Mouse (Mus musculus): ENCODE data around the gene Slc12a7. TPM values are rescaled to one million over a fixed set of nuclear protein-coding genes. Genes with fewer than 3 reads are reported as not detected.

The Slc12a7 gene
- polyA plus RNA-seq, 1 experiment from 2014 or later: 14.7 TPM

GRCm38 (mm10) chr13:73836491-73836890, 103.6 kb downstream of the Slc12a7 start:
- H3K9me3 ChIP-seq (replicated peaks; ENCODE audit: low read length): no peaks in the 10 kb centered on the region
- H3K36me3 ChIP-seq (ENCODE audit: insufficient read depth, low read length): no peaks in the 10 kb centered on the region
- no peak overlapping the region for H3K4me3 ChIP-seq (replicated peaks; ENCODE audit: low read depth, low read length)
- TF ChIP-seq CTCF (IDR thresholded peaks at IDR 0.05; ENCODE audit: low read depth): no peak
- H3K9ac ChIP-seq (ENCODE audit: low read depth, low read length): no peak overlapping the region
- DNase-seq (ENCODE audit: low spot score) (no peak), ATAC-seq (replicated peaks; ENCODE audit: low FRiP score, low read depth) (no peak)
- WGBS: 71% methylated on average over 6 of the region's 6 CpGs
- H3K27me3 ChIP-seq (ENCODE audit: insufficient read depth, low read length): no peaks in the 10 kb centered on the region
- H3K27ac ChIP-seq: no peak overlapping the region
- H3K4me1 ChIP-seq (replicated peaks; ENCODE audit: insufficient read depth, low read length): no peaks in the 10 kb centered on the region
- no peak overlapping the region for H3K4me2 ChIP-seq (ENCODE audit: low read length)

- Histone ChIP-seq H3K36me3 (ENCODE audit: insufficient read depth, low read length) (no peaks in the 10 kb centered on the region), H3K27me3 (ENCODE audit: insufficient read depth, low read length) (no peaks in the 10 kb centered on the region), H3K9ac (ENCODE audit: low read depth, low read length) (no peak overlapping the region), H3K27ac (no peak overlapping the region), H3K4me1 (replicated peaks; ENCODE audit: insufficient read depth, low read length) (no peaks in the 10 kb centered on the region), H3K4me2 (ENCODE audit: low read length) (no peak overlapping the region), H3K4me3 (replicated peaks; ENCODE audit: low read depth, low read length) (no peak overlapping the region), H3K9me3 (replicated peaks; ENCODE audit: low read length) (no peaks in the 10 kb centered on the region)
- WGBS: 63% methylated on average over 8 of the region's 8 CpGs
- ATAC-seq (replicated peaks; ENCODE audit: low FRiP score, low read depth) (0 out of 2 replicates have a peak, but pooled peaks have one; percentile 33), DNase-seq (ENCODE audit: low spot score) (peak; percentile 4)
- TF ChIP-seq CTCF (IDR thresholded peaks at IDR 0.05; ENCODE audit: low read depth): no peak
Observed at GRCm38 (mm10) chr13:73837708-73838107, 104.8 kb downstream of the Slc12a7 start.

- Histone ChIP-seq H3K4me3 (replicated peaks; ENCODE audit: low read depth, low read length) (no peak overlapping the region), H3K36me3 (ENCODE audit: insufficient read depth, low read length) (no peaks in the 10 kb centered on the region), H3K9me3 (replicated peaks; ENCODE audit: low read length) (no peaks in the 10 kb centered on the region), H3K27me3 (ENCODE audit: insufficient read depth, low read length) (no peaks in the 10 kb centered on the region), H3K9ac (ENCODE audit: low read depth, low read length) (no peak overlapping the region), H3K4me2 (ENCODE audit: low read length) (no peak overlapping the region), H3K27ac (no peak overlapping the region), H3K4me1 (replicated peaks; ENCODE audit: insufficient read depth, low read length) (no peaks in the 10 kb centered on the region)
- DNase-seq (ENCODE audit: low spot score): no peak
- ATAC-seq (replicated peaks; ENCODE audit: low FRiP score, low read depth): no peak
- WGBS: 84% methylated on average over 11 of the region's 11 CpGs
- TF ChIP-seq CTCF (IDR thresholded peaks at IDR 0.05; ENCODE audit: low read depth): no peak
Observed at GRCm38 (mm10) chr13:73839137-73839548, 106.2 kb downstream of the Slc12a7 start.

GRCm38 (mm10) chr13:73839740-73840139, 106.8 kb downstream of the Slc12a7 start:
- Histone ChIP-seq H3K27me3 (ENCODE audit: insufficient read depth, low read length) (no peaks in the 10 kb centered on the region), H3K9ac (ENCODE audit: low read depth, low read length) (no peak overlapping the region), H3K36me3 (ENCODE audit: insufficient read depth, low read length) (no peaks in the 10 kb centered on the region), H3K4me3 (replicated peaks; ENCODE audit: low read depth, low read length) (no peak overlapping the region), H3K9me3 (replicated peaks; ENCODE audit: low read length) (no peaks in the 10 kb centered on the region), H3K4me1 (replicated peaks; ENCODE audit: insufficient read depth, low read length) (no peaks in the 10 kb centered on the region), H3K4me2 (ENCODE audit: low read length) (no peak overlapping the region), H3K27ac (no peak overlapping the region)
- ATAC-seq (replicated peaks; ENCODE audit: low FRiP score, low read depth) (no peak), DNase-seq (ENCODE audit: low spot score) (no peak)
- no peak for TF ChIP-seq CTCF (IDR thresholded peaks at IDR 0.05; ENCODE audit: low read depth)
- 82% methylated on average over 4 of the region's 4 CpGs for WGBS

GRCm38 (mm10) chr13:73842696-73843095, 109.8 kb downstream of the Slc12a7 start:
- no peak overlapping the region for H3K4me3 ChIP-seq (replicated peaks; ENCODE audit: low read depth, low read length)
- no peaks in the 10 kb centered on the region for H3K9me3 ChIP-seq (replicated peaks; ENCODE audit: low read length)
- DNase-seq (ENCODE audit: low spot score) (no peak), ATAC-seq (replicated peaks; ENCODE audit: low FRiP score, low read depth) (no peak)
- H3K36me3 ChIP-seq (ENCODE audit: insufficient read depth, low read length): no peaks in the 10 kb centered on the region
- H3K27ac ChIP-seq: no peak overlapping the region
- H3K9ac ChIP-seq (ENCODE audit: low read depth, low read length): no peak overlapping the region
- no peaks in the 10 kb centered on the region for H3K27me3 ChIP-seq (ENCODE audit: insufficient read depth, low read length)
- 0 out of 2 replicates have a peak, but pooled peaks cover 5% of the 10 kb centered on the region for H3K4me1 ChIP-seq (replicated peaks; ENCODE audit: insufficient read depth, low read length)
- TF ChIP-seq CTCF (IDR thresholded peaks at IDR 0.05; ENCODE audit: low read depth): no peak
- H3K4me2 ChIP-seq (ENCODE audit: low read length): no peak overlapping the region

GRCm38 (mm10) chr13:73846589-73847464, 113.9 kb downstream of the Slc12a7 start:
- H3K36me3 ChIP-seq (ENCODE audit: insufficient read depth, low read length): no peaks in the 10 kb centered on the region
- DNase-seq (ENCODE audit: low spot score): peak; percentile 33

More at GRCm38 (mm10) chr13:73846589-73847464, 113.9 kb downstream of the Slc12a7 start:
- H3K9me3 ChIP-seq (replicated peaks; ENCODE audit: low read length): no peaks in the 10 kb centered on the region
- H3K4me3 ChIP-seq (replicated peaks; ENCODE audit: low read depth, low read length): peak overlapping the region; percentile 61
- H3K4me1 ChIP-seq (replicated peaks; ENCODE audit: insufficient read depth, low read length): 0 out of 2 replicates have a peak, but pooled peaks cover 5% of the 10 kb centered on the region
- TF ChIP-seq CTCF (IDR thresholded peaks at IDR 0.05; ENCODE audit: low read depth): no peak
- no peak overlapping the region for H3K27ac ChIP-seq
- 1% methylated on average over 63 of the region's 65 CpGs for WGBS
- peak overlapping the region; percentile 85 for H3K4me2 ChIP-seq (ENCODE audit: low read length)
- peak overlapping the region; percentile 60 for H3K9ac ChIP-seq (ENCODE audit: low read depth, low read length)
- peak; percentile 61 for ATAC-seq (replicated peaks; ENCODE audit: low FRiP score, low read depth)
- H3K27me3 ChIP-seq (ENCODE audit: insufficient read depth, low read length): no peaks in the 10 kb centered on the region
